Mouse (Mus musculus) lung, embryonic 16.5 days (tissue): ENCODE results near the gene Prkca. TPM values are rescaled to one million over a fixed set of nuclear protein-coding genes. Genes with fewer than 3 reads are reported as not detected.

Experiments used
- ATAC-seq: fragments of 200-750 bp; cut with Nextera tagmentation; 2 replicates; pipeline ENCODE4 v1.8.0; 2017; ENCODE audit warnings: low read depth, mild to moderate bottlenecking, moderate library complexity
- H3K27ac ChIP-seq: fragments of 300-500 bp; sonication (generic); 2 replicates; pipeline ENCODE4 v1.5.1; 2014; ENCODE audit warnings: mild to moderate bottlenecking, control low read depth, low read length
- H3K27me3 ChIP-seq: fragments of 300-500 bp; sonication (generic); 2 replicates; pipeline ENCODE4 v1.6.1; 2014; ENCODE audit warnings: low read depth, low read length, mixed read lengths; ENCODE audit not compliant: control insufficient read depth, insufficient read depth
- H3K36me3 ChIP-seq: fragments of 300-500 bp; sonication (generic); 2 replicates; pipeline ENCODE4 v1.6.1; 2014; ENCODE audit warnings: low read length; ENCODE audit not compliant: control insufficient read depth, insufficient read depth
- H3K4me1 ChIP-seq: fragments of 300-500 bp; sonication (generic); replicated peaks from 2 replicates; pipeline ENCODE4 v1.6.1; 2014; ENCODE audit warnings: low read length, mixed read lengths; ENCODE audit not compliant: control insufficient read depth, insufficient read depth
- H3K4me2 ChIP-seq: fragments of 300-500 bp; sonication (generic); 2 replicates; pipeline ENCODE4 v1.6.1; 2014; ENCODE audit warnings: low read depth, low read length, control low read depth
- H3K4me3 ChIP-seq: fragments of 300-500 bp; sonication (generic); 2 replicates; pipeline ENCODE4 v1.5.1; 2014; ENCODE audit warnings: mild to moderate bottlenecking, low read length, control low read depth
- H3K9ac ChIP-seq: fragments of 300-500 bp; sonication (generic); 2 replicates; pipeline ENCODE4 v1.6.1; 2014; ENCODE audit warnings: low read length, control low read depth
- H3K9me3 ChIP-seq: fragments of 300-500 bp; sonication (generic); 2 replicates; pipeline ENCODE4 v1.6.1; 2016; ENCODE audit warnings: low read length; ENCODE audit not compliant: control insufficient read depth
- WGBS: fragments of 180-500 bp; shearing (Covaris S2); extraction: QIAGEN DNeasy Blood & Tissue Kit; methylation state at CpG from one replicate; pipeline ENCODE4 v1.1.7; 2014; 5-methylcytosine and 5-hydroxymethylcytosine counted together
- polyA plus RNA-seq: library from polyadenylated mRNA; unstranded; fragments of >200 nt; fragmentation: Nextera tagmentation; extraction: Ambion mirVana; gene quantifications from 2 replicates; pipeline ENCODE4 v1.2.1, GENCODE M21; 2015

Prkca gene
- polyA plus RNA-seq, 1 experiment from 2014 or later = 10.1 TPM

- H3K9ac ChIP-seq = no peak overlapping the region
- WGBS = 82% methylated on average over 10 of the region's 10 CpGs
- no peak overlapping the region for H3K4me3 ChIP-seq
- H3K36me3 ChIP-seq = no peaks in the 10 kb centered on the region
- H3K27me3 ChIP-seq = no peaks in the 10 kb centered on the region
- H3K4me1 ChIP-seq = no peaks in the 10 kb centered on the region
- no peak overlapping the region for H3K4me2 ChIP-seq
- H3K9me3 ChIP-seq = no peaks in the 10 kb centered on the region
- no peak for ATAC-seq
- H3K27ac ChIP-seq = no peak overlapping the region
Measured at GRCm38 (mm10) chr11:107969943-107970342, 373.8 kb downstream of the Prkca start.

- ATAC-seq = peak; percentile 62
- no peaks in the 10 kb centered on the region for H3K27me3 ChIP-seq
- no peak overlapping the region for H3K9ac ChIP-seq
- 50% methylated on average over 13 of the region's 13 CpGs for WGBS
- no peak overlapping the region for H3K4me3 ChIP-seq
- no peaks in the 10 kb centered on the region for H3K9me3 ChIP-seq
- H3K4me1 ChIP-seq = no peaks in the 10 kb centered on the region
- H3K27ac ChIP-seq = no peak overlapping the region
- no peak overlapping the region for H3K4me2 ChIP-seq
- H3K36me3 ChIP-seq = no peaks in the 10 kb centered on the region
Measured at GRCm38 (mm10) chr11:107968147-107968546, 375.6 kb downstream of the Prkca start.

- H3K36me3 ChIP-seq = no peaks in the 10 kb centered on the region
- H3K9me3 ChIP-seq = no peaks in the 10 kb centered on the region
- 80% methylated on average over 4 of the region's 4 CpGs for WGBS
- H3K4me3 ChIP-seq = no peak overlapping the region
- no peak overlapping the region for H3K27ac ChIP-seq
- no peak for ATAC-seq
- H3K4me1 ChIP-seq = no peaks in the 10 kb centered on the region
- no peak overlapping the region for H3K9ac ChIP-seq
- no peaks in the 10 kb centered on the region for H3K27me3 ChIP-seq
- no peak overlapping the region for H3K4me2 ChIP-seq
Measured at GRCm38 (mm10) chr11:107966229-107966628, 377.5 kb downstream of the Prkca start.

GRCm38 (mm10) chr11:107965449-107965848 is 378.3 kb downstream of the Prkca start:
- Histone ChIP-seq H3K9me3 (no peaks in the 10 kb centered on the region), H3K4me1 (no peaks in the 10 kb centered on the region), H3K9ac (no peak overlapping the region), H3K4me3 (no peak overlapping the region), H3K27ac (no peak overlapping the region), H3K27me3 (no peaks in the 10 kb centered on the region), H3K4me2 (no peak overlapping the region), H3K36me3 (no peaks in the 10 kb centered on the region)
- 77% methylated on average over 7 of the region's 7 CpGs for whole genome bisulfite sequencing
- no peak for ATAC-seq

GRCm38 (mm10) chr11:107957566-107958350 is 386.0 kb downstream of the Prkca start:
- no peak for ATAC-seq
- no peaks in the 10 kb centered on the region for H3K9me3 ChIP-seq
- no peak overlapping the region for H3K27ac ChIP-seq
- H3K4me2 ChIP-seq = no peak overlapping the region
- WGBS = 76% methylated on average over 13 of the region's 13 CpGs
- H3K27me3 ChIP-seq = no peaks in the 10 kb centered on the region
- H3K9ac ChIP-seq = no peak overlapping the region
- no peak overlapping the region for H3K4me3 ChIP-seq
- no peaks in the 10 kb centered on the region; the same call in 1 of the 2 replicates for H3K36me3 ChIP-seq
- H3K4me1 ChIP-seq = no peaks in the 10 kb centered on the region

GRCm38 (mm10) chr11:107955191-107956062 is 388.3 kb downstream of the Prkca start:
- WGBS = 63% methylated on average over 10 of the region's 10 CpGs
- no peaks in the 10 kb centered on the region for H3K27me3 ChIP-seq
- H3K36me3 ChIP-seq = no peaks in the 10 kb centered on the region; the same call in 1 of the 2 replicates
- ATAC-seq = no peak
- H3K9me3 ChIP-seq = no peaks in the 10 kb centered on the region
- no peak overlapping the region for H3K4me2 ChIP-seq
- no peaks in the 10 kb centered on the region for H3K4me1 ChIP-seq
- no peak overlapping the region for H3K9ac ChIP-seq
- H3K27ac ChIP-seq = no peak overlapping the region
- H3K4me3 ChIP-seq = no peak overlapping the region

- H3K4me3 ChIP-seq = no peak overlapping the region
- ATAC-seq = no peak
- no peaks in the 10 kb centered on the region for H3K9me3 ChIP-seq
- no peaks in the 10 kb centered on the region for H3K27me3 ChIP-seq
- no peak overlapping the region for H3K27ac ChIP-seq
- H3K36me3 ChIP-seq = no peaks in the 10 kb centered on the region
- H3K9ac ChIP-seq = no peak overlapping the region
- WGBS = 77% methylated on average over 11 of the region's 11 CpGs
- no peak overlapping the region for H3K4me2 ChIP-seq
- no peaks in the 10 kb centered on the region for H3K4me1 ChIP-seq
Measured at GRCm38 (mm10) chr11:107951431-107951830, 392.3 kb downstream of the Prkca start.

- no peaks in the 10 kb centered on the region for H3K9me3 ChIP-seq
- H3K4me2 ChIP-seq = no peak overlapping the region
- no peak overlapping the region for H3K27ac ChIP-seq
- 86% methylated on average over 4 of the region's 4 CpGs for WGBS
- ATAC-seq = no peak
- no peak overlapping the region for H3K9ac ChIP-seq
- H3K4me1 ChIP-seq = no peaks in the 10 kb centered on the region
- no peak overlapping the region for H3K4me3 ChIP-seq
- H3K36me3 ChIP-seq = no peaks in the 10 kb centered on the region
- H3K27me3 ChIP-seq = no peaks in the 10 kb centered on the region
Measured at GRCm38 (mm10) chr11:107950658-107951057, 393.1 kb downstream of the Prkca start.

- Histone ChIP-seq H3K36me3 (no peaks in the 10 kb centered on the region), H3K4me2 (no peak overlapping the region), H3K9ac (no peak overlapping the region), H3K27ac (no peak overlapping the region), H3K4me3 (no peak overlapping the region), H3K9me3 (no peaks in the 10 kb centered on the region), H3K4me1 (no peaks in the 10 kb centered on the region), H3K27me3 (no peaks in the 10 kb centered on the region)
- 57% methylated on average over 9 of the region's 9 CpGs for WGBS
- no peak for ATAC-seq
Measured at GRCm38 (mm10) chr11:107950211-107950610, 393.5 kb downstream of the Prkca start.
